Mouse (Mus musculus): ENCODE measurements around the gene Usp3. TPM values are rescaled to one million over a fixed set of nuclear protein-coding genes. Genes with fewer than 3 reads are reported as not detected.

Gene Usp3
- polyA plus RNA-seq, 1 experiment from 2014 or later = 83.6 TPM

DNA sequence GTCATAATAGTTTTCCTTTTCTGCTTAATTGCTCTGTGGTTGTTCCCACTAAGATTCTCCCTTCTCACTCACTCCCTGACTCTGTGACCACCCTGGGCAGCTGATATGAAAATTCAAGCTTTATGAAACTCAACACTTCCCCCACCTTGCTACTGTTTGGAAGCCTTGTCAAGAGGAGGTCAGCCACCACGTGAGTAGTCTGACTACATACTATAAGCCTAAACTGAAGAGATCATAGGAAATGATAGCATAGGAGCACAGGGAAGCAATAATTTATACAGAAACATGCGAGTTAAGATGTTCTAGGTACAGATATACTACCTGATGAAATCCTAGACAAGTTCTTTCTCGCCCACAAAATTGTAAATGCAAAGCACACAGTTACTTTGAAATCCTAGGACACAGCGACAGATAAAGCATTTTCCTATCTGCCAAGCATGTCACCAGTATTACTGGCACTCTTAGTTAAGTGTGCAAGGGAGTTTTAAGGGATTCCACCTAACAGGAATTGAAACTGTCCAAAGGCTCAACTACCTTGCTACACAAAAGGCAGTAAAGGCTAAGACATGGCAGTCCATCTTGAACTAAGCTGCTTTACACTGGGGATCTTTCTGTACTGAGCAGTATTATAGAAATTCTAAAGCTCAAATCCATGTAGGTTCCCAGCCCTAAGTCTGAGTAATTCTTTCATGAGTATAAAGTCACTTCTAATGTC is 20.8 kb downstream of the Usp3 start:
- Histone ChIP-seq H3K9ac (ENCODE audit: low read length) (no peak overlapping the region), H3K4me1 (replicated peaks; ENCODE audit: control insufficient read depth, insufficient read depth, low read length) (0 out of 2 replicates have a peak, but pooled peaks cover 9% of the 10 kb centered on the region), H3K27me3 (replicated peaks; ENCODE audit: control insufficient read depth, insufficient read depth, low read length) (no peaks in the 10 kb centered on the region), H3K36me3 (ENCODE audit: control insufficient read depth, insufficient read depth, low read length) (no peaks in the 10 kb centered on the region), H3K4me3 (ENCODE audit: low read depth, low read length) (no peak overlapping the region), H3K27ac (ENCODE audit: low read depth) (no peak overlapping the region), H3K9me3 (ENCODE audit: control insufficient read depth, low read length) (no peaks in the 10 kb centered on the region), H3K4me2 (ENCODE audit: low read length) (no peak overlapping the region)
- ATAC-seq (replicated peaks; ENCODE audit: low FRiP score, low TSS enrichment, low read depth) (no peak), DNase-seq (ENCODE audit: low spot score) (no peak)
- WGBS = 69% methylated on average over 4 of the region's 4 CpGs

DNA sequence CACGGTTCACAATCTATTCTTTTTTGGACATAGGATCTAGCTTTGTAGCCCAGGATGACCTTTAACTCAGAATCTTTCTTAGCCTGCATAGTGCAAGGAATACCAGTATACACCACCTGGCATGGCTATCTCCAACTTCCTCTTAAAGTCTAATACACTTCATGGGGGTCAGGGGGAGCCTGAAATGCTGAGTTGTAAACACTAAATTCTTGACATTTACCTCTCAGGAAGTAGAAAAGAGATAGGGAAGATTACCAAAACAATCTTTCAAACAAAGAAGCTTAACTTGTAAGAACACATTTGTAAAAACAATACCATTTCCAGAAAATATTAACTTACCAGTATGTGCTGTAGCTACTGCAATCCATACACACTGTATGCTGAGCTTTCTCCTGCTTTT is 30.7 kb downstream of the Usp3 start:
- Histone ChIP-seq H3K36me3 (ENCODE audit: control insufficient read depth, insufficient read depth, low read length) (no peaks in the 10 kb centered on the region), H3K4me1 (replicated peaks; ENCODE audit: control insufficient read depth, insufficient read depth, low read length) (0 out of 2 replicates have a peak, but pooled peaks cover 5% of the 10 kb centered on the region), H3K9ac (ENCODE audit: low read length) (no peak overlapping the region), H3K9me3 (ENCODE audit: control insufficient read depth, low read length) (no peaks in the 10 kb centered on the region), H3K27ac (ENCODE audit: low read depth) (no peak overlapping the region), H3K4me2 (ENCODE audit: low read length) (no peak overlapping the region), H3K27me3 (replicated peaks; ENCODE audit: control insufficient read depth, insufficient read depth, low read length) (no peaks in the 10 kb centered on the region), H3K4me3 (ENCODE audit: low read depth, low read length) (no peak overlapping the region)
- no peak for ATAC-seq (replicated peaks; ENCODE audit: low FRiP score, low TSS enrichment, low read depth)
- WGBS = 74% methylated on average over 1 of the region's 1 CpGs
- DNase-seq (ENCODE audit: low spot score) = no peak

DNA sequence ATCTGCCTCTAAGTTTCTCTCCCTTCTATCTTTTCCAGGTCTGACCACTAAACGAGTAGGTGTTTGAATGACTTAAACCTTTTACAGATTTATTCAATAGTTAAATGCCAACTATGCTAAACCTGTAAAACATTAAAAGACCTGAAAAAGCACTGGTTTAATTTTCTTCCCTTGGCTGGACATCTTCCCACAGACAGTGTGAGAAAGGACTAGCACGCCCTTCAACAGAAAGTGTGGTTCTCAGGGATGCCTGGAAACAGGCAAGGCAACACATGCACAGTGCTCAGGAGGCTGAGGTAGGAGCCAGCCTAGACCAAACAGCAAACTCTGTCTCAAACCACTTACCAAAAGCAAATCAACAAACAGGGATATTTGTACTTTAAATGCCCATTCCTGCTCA is 31.4 kb downstream of the Usp3 start:
- H3K27me3 ChIP-seq (replicated peaks; ENCODE audit: control insufficient read depth, insufficient read depth, low read length) = no peaks in the 10 kb centered on the region
- no peak for DNase-seq (ENCODE audit: low spot score)
- no peak for ATAC-seq (replicated peaks; ENCODE audit: low FRiP score, low TSS enrichment, low read depth)
- H3K9ac ChIP-seq (ENCODE audit: low read length) = no peak overlapping the region
- H3K27ac ChIP-seq (ENCODE audit: low read depth) = no peak overlapping the region
- no peak overlapping the region for H3K4me2 ChIP-seq (ENCODE audit: low read length)
- no peak overlapping the region for H3K4me3 ChIP-seq (ENCODE audit: low read depth, low read length)
- 0 out of 2 replicates have a peak, but pooled peaks cover 3% of the 10 kb centered on the region for H3K4me1 ChIP-seq (replicated peaks; ENCODE audit: control insufficient read depth, insufficient read depth, low read length)
- no peaks in the 10 kb centered on the region for H3K9me3 ChIP-seq (ENCODE audit: control insufficient read depth, low read length)
- WGBS = 89% methylated on average over 2 of the region's 2 CpGs
- no peaks in the 10 kb centered on the region for H3K36me3 ChIP-seq (ENCODE audit: control insufficient read depth, insufficient read depth, low read length)

DNA sequence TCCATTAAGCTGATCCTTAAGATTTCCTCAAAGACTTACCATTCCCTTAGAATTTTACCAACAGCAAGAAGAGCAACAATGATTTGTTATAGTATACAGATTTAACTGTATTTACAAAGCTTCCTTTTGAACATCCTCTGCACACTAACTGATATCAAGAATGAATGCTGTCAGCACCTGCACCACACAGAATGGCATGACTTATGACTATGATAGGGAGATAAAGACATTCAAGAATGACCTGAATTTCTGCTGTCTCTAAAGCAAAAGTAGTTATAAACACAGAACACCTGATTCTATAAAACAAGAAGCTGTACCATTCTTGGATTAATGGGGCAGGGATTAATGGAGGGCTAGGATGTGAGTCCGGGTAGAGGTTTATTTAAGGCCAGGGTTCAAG is 32.2 kb downstream of the Usp3 start:
- Histone ChIP-seq H3K4me3 (ENCODE audit: low read depth, low read length) (no peak overlapping the region), H3K4me1 (replicated peaks; ENCODE audit: control insufficient read depth, insufficient read depth, low read length) (0 out of 2 replicates have a peak, but pooled peaks cover 3% of the 10 kb centered on the region), H3K4me2 (ENCODE audit: low read length) (no peak overlapping the region), H3K36me3 (ENCODE audit: control insufficient read depth, insufficient read depth, low read length) (peaks cover 3% of the 10 kb centered on the region; the same call in 1 of the 2 replicates), H3K9me3 (ENCODE audit: control insufficient read depth, low read length) (no peaks in the 10 kb centered on the region), H3K27ac (ENCODE audit: low read depth) (no peak overlapping the region), H3K9ac (ENCODE audit: low read length) (no peak overlapping the region), H3K27me3 (replicated peaks; ENCODE audit: control insufficient read depth, insufficient read depth, low read length) (no peaks in the 10 kb centered on the region)
- WGBS = 49% methylated on average over 1 of the region's 1 CpGs
- ATAC-seq (replicated peaks; ENCODE audit: low FRiP score, low TSS enrichment, low read depth) (no peak), DNase-seq (ENCODE audit: low spot score) (no peak)

DNA sequence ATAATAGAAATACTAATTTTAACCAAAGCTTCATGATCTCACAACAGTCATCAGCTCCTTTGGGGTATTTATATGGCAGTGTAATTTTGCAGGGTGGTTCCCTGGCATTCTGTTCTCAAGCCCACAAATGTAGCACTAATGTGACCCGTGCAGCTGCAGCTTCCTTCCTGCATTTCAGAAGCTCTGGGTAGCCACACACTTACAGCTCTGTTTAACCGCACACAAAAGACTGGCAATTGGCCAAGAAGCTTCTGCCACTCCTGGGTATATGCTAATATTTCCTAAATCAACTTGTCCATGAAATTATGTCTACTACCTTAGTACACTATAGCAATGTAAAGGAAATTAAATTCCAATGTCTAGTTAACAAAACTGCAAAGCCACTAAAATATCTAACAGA is 32.6 kb downstream of the Usp3 start:
- H3K4me3 ChIP-seq (ENCODE audit: low read depth, low read length) = no peak overlapping the region
- peaks cover 4% of the 10 kb centered on the region; the same call in 1 of the 2 replicates for H3K36me3 ChIP-seq (ENCODE audit: control insufficient read depth, insufficient read depth, low read length)
- no peak for DNase-seq (ENCODE audit: low spot score)
- no peak overlapping the region for H3K9ac ChIP-seq (ENCODE audit: low read length)
- 0 out of 2 replicates have a peak, but pooled peaks cover 3% of the 10 kb centered on the region for H3K4me1 ChIP-seq (replicated peaks; ENCODE audit: control insufficient read depth, insufficient read depth, low read length)
- peak overlapping the region; percentile 30; the same call in 1 of the 2 replicates for H3K27ac ChIP-seq (ENCODE audit: low read depth)
- H3K27me3 ChIP-seq (replicated peaks; ENCODE audit: control insufficient read depth, insufficient read depth, low read length) = no peaks in the 10 kb centered on the region
- H3K4me2 ChIP-seq (ENCODE audit: low read length) = no peak overlapping the region
- 24% methylated on average over 2 of the region's 2 CpGs for WGBS
- H3K9me3 ChIP-seq (ENCODE audit: control insufficient read depth, low read length) = no peaks in the 10 kb centered on the region
- ATAC-seq (replicated peaks; ENCODE audit: low FRiP score, low TSS enrichment, low read depth) = 0 out of 2 replicates have a peak, but pooled peaks have one; percentile 55

DNA sequence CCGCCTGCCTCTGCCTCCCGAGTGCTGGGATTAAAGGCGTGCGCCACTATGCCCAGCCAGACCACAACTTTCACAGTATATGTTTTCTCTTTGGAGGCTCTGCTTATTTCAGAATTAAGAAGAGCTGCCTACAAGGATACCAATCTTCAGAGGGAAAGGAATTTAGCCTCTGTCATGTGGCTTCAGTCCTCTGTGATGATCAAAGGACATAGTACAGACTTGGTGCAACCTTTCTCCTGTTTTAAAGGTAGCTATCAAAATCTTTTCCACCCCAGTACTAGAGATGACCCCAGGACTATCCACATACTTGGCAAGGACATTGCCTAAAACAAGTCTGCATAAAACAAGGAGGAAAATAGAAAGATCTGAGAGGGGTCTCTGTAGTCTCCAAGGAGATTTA is 34.0 kb downstream of the Usp3 start:
- Histone ChIP-seq H3K27ac (ENCODE audit: low read depth) (peak overlapping the region; percentile 30; the same call in 1 of the 2 replicates), H3K9me3 (ENCODE audit: control insufficient read depth, low read length) (no peaks in the 10 kb centered on the region), H3K9ac (ENCODE audit: low read length) (no peak overlapping the region), H3K27me3 (replicated peaks; ENCODE audit: control insufficient read depth, insufficient read depth, low read length) (no peaks in the 10 kb centered on the region), H3K4me2 (ENCODE audit: low read length) (no peak overlapping the region), H3K4me1 (replicated peaks; ENCODE audit: control insufficient read depth, insufficient read depth, low read length) (0 out of 2 replicates have a peak, but pooled peaks cover 3% of the 10 kb centered on the region), H3K4me3 (ENCODE audit: low read depth, low read length) (no peak overlapping the region), H3K36me3 (ENCODE audit: control insufficient read depth, insufficient read depth, low read length) (peaks cover 4% of the 10 kb centered on the region; the same call in 1 of the 2 replicates)
- ATAC-seq (replicated peaks; ENCODE audit: low FRiP score, low TSS enrichment, low read depth) = no peak
- no peak for DNase-seq (ENCODE audit: low spot score)
- WGBS = 87% methylated on average over 4 of the region's 4 CpGs

DNA sequence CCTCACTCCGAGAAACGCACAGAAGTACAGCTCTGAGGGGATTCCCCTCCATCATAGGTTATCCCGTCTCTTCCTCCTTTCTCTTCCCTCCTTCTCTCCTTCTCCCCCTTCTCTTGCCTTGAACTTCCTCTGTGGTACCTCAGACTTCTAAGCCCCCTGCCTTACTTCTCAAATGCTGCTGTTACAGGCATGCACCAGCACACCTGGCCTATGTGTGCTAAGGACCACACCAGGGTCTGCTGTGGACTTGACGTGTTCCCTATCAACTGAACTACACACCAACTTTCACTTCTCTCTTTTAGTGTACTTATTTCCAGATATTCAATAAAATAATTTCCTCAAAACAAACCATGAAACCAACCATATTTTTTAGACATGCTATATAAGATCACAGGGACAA is 50.2 kb downstream of the Usp3 start:
- ATAC-seq (replicated peaks; ENCODE audit: low FRiP score, low TSS enrichment, low read depth) (no peak), DNase-seq (ENCODE audit: low spot score) (no peak)
- Histone ChIP-seq H3K4me2 (ENCODE audit: low read length) (no peak overlapping the region), H3K36me3 (ENCODE audit: control insufficient read depth, insufficient read depth, low read length) (peaks cover 89% of the 10 kb centered on the region), H3K4me1 (replicated peaks; ENCODE audit: control insufficient read depth, insufficient read depth, low read length) (no peaks in the 10 kb centered on the region), H3K4me3 (ENCODE audit: low read depth, low read length) (no peak overlapping the region), H3K27ac (ENCODE audit: low read depth) (no peak overlapping the region), H3K27me3 (replicated peaks; ENCODE audit: control insufficient read depth, insufficient read depth, low read length) (no peaks in the 10 kb centered on the region), H3K9me3 (ENCODE audit: control insufficient read depth, low read length) (no peaks in the 10 kb centered on the region), H3K9ac (ENCODE audit: low read length) (no peak overlapping the region)
- 82% methylated on average over 4 of the region's 4 CpGs for WGBS

DNA sequence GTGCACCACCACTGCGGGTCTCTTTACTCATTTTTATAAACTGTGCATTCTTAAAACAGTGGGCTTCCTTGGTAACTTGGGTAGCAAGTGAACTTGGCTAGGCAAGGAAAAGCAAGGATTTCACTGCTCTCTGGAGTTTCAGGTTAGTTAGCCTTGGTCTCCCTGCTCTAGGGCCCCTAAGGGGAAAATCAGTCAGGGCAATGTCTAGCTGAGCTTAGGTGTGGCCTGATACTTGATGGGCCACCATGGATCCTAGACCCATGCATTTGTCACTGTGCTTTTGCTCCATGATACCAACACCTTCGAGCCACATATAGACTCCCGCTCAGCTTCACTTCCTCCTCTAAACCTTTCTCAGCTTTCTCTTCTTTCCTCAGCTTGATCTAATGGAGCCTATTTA is 71.3 kb downstream of the Usp3 start:
- peaks cover 93% of the 10 kb centered on the region for H3K36me3 ChIP-seq (ENCODE audit: control insufficient read depth, insufficient read depth, low read length)
- ATAC-seq (replicated peaks; ENCODE audit: low FRiP score, low TSS enrichment, low read depth) = no peak

DNA sequence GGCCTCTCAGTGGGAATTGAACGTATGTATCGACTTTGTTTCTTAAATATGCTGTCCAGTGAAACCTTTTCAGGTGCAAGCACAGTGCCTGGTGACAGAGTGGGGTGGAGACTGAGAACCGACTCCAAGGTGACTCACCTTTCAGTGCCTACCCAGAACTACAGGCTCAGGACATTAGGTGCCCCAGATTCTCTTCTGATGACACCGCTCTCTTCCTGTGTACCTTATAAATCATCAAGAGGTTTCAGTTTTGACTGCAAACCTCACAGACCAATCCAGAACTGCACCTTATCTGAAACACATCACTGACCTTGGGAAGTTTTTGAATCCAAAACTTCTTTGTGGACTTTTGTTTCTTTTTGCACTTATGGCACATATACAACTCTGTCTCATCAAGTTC is 72.6 kb downstream of the Usp3 start:
- Histone ChIP-seq H3K9ac (ENCODE audit: low read length) (no peak overlapping the region), H3K9me3 (ENCODE audit: control insufficient read depth, low read length) (no peaks in the 10 kb centered on the region), H3K27me3 (replicated peaks; ENCODE audit: control insufficient read depth, insufficient read depth, low read length) (no peaks in the 10 kb centered on the region), H3K4me1 (replicated peaks; ENCODE audit: control insufficient read depth, insufficient read depth, low read length) (no peaks in the 10 kb centered on the region), H3K4me3 (ENCODE audit: low read depth, low read length) (no peak overlapping the region), H3K27ac (ENCODE audit: low read depth) (no peak overlapping the region), H3K4me2 (ENCODE audit: low read length) (no peak overlapping the region), H3K36me3 (ENCODE audit: control insufficient read depth, insufficient read depth, low read length) (peaks cover 90% of the 10 kb centered on the region)
- ATAC-seq (replicated peaks; ENCODE audit: low FRiP score, low TSS enrichment, low read depth) = no peak
- no peak for DNase-seq (ENCODE audit: low spot score)
- WGBS = 93% methylated on average over 4 of the region's 4 CpGs

More for the DNA sequence above, 71.3 kb downstream of the Usp3 start:
- 93% methylated on average over 3 of the region's 3 CpGs for WGBS
- no peak overlapping the region for H3K9ac ChIP-seq (ENCODE audit: low read length)
- no peaks in the 10 kb centered on the region for H3K27me3 ChIP-seq (replicated peaks; ENCODE audit: control insufficient read depth, insufficient read depth, low read length)
- no peaks in the 10 kb centered on the region for H3K9me3 ChIP-seq (ENCODE audit: control insufficient read depth, low read length)
- no peaks in the 10 kb centered on the region for H3K4me1 ChIP-seq (replicated peaks; ENCODE audit: control insufficient read depth, insufficient read depth, low read length)
- no peak overlapping the region for H3K4me2 ChIP-seq (ENCODE audit: low read length)
- no peak overlapping the region for H3K4me3 ChIP-seq (ENCODE audit: low read depth, low read length)
- DNase-seq (ENCODE audit: low spot score) = no peak
- H3K27ac ChIP-seq (ENCODE audit: low read depth) = no peak overlapping the region
